Mouse (Mus musculus) neural tube, embryonic 12.5 days (tissue): Measurements from ENCODE around the gene Akr1a1. TPM values are rescaled to one million over a fixed set of nuclear protein-coding genes. Genes with fewer than 3 reads are reported as not detected.

Source experiments
- ATAC-seq: fragments of 200-750 bp; cut with Nextera tagmentation; 2 replicates; pipeline ENCODE4 v1.8.0; 2017; ENCODE audit warnings: low read depth, mild to moderate bottlenecking, moderate TSS enrichment, moderate library complexity; ENCODE audit not compliant: low FRiP score
- H3K27ac ChIP-seq: fragments of 300-500 bp; sonication (generic); 2 replicates; pipeline ENCODE4 v1.5.1; 2016
- H3K27me3 ChIP-seq: fragments of 300-500 bp; sonication (generic); replicated peaks from 2 replicates; pipeline ENCODE4 v1.6.1; 2016; ENCODE audit warnings: mild to moderate bottlenecking
- H3K36me3 ChIP-seq: fragments of 300-500 bp; sonication (generic); 2 replicates; pipeline ENCODE4 v1.6.1; 2016; ENCODE audit warnings: mild to moderate bottlenecking
- H3K4me1 ChIP-seq: fragments of 300-500 bp; sonication (generic); 2 replicates; pipeline ENCODE4 v1.6.1; 2016
- H3K4me2 ChIP-seq: fragments of 300-500 bp; sonication (generic); replicated peaks from 2 replicates; pipeline ENCODE4 v1.6.1; 2016; ENCODE audit warnings: mild to moderate bottlenecking
- H3K4me3 ChIP-seq: fragments of 300-500 bp; sonication (generic); 2 replicates; pipeline ENCODE4 v1.5.1; 2016
- H3K9ac ChIP-seq: fragments of 300-500 bp; sonication (generic); 2 replicates; pipeline ENCODE4 v1.6.1; 2016; ENCODE audit warnings: mild to moderate bottlenecking
- H3K9me3 ChIP-seq: fragments of 300-500 bp; sonication (generic); 2 replicates; pipeline ENCODE4 v1.6.1; 2016; ENCODE audit warnings: mild to moderate bottlenecking
- WGBS: fragments of 180-500 bp; shearing (Covaris S2); methylation state at CpG from one replicate; pipeline ENCODE4 v1.1.7; 2016; 5-methylcytosine and 5-hydroxymethylcytosine counted together
- polyA plus RNA-seq: library from polyadenylated mRNA; unstranded; fragments of >200 nt; fragmentation: Nextera tagmentation; extraction: Ambion mirVana; gene quantifications from 2 replicates; pipeline ENCODE4 v1.2.1, GENCODE M21; 2016

Gene Akr1a1
- polyA plus RNA-seq, 1 experiment from 2014 or later: 599 TPM

GRCm38 (mm10) chr4:116655100-116655499 is 3.6 kb upstream of the Akr1a1 start:
- ATAC-seq: no peak
- H3K9me3 ChIP-seq: no peaks in the 10 kb centered on the region
- WGBS: 73% methylated on average over 2 of the region's 2 CpGs
- peaks cover 4% of the 10 kb centered on the region for H3K4me1 ChIP-seq
- H3K4me3 ChIP-seq: no peak overlapping the region
- no peak overlapping the region for H3K9ac ChIP-seq
- H3K27ac ChIP-seq: no peak overlapping the region
- no peak overlapping the region for H3K4me2 ChIP-seq
- no peaks in the 10 kb centered on the region for H3K36me3 ChIP-seq
- H3K27me3 ChIP-seq: no peaks in the 10 kb centered on the region

- Histone ChIP-seq H3K27ac (no peak overlapping the region), H3K4me3 (no peak overlapping the region), H3K36me3 (peaks cover 8% of the 10 kb centered on the region; the same call in 1 of the 2 replicates), H3K27me3 (no peaks in the 10 kb centered on the region), H3K4me2 (no peak overlapping the region), H3K9ac (no peak overlapping the region), H3K4me1 (peaks cover 14% of the 10 kb centered on the region), H3K9me3 (no peaks in the 10 kb centered on the region)
- WGBS: 89% methylated on average over 6 of the region's 6 CpGs
- ATAC-seq: no peak
Measured at GRCm38 (mm10) chr4:116653228-116653627, 1.7 kb upstream of the Akr1a1 start.

- Histone ChIP-seq H3K27me3 (no peaks in the 10 kb centered on the region), H3K36me3 (peaks cover 12% of the 10 kb centered on the region; the same call in 1 of the 2 replicates), H3K4me1 (peaks cover 25% of the 10 kb centered on the region), H3K9ac (peak overlapping the region; percentile 87), H3K4me2 (peak overlapping the region; percentile 80), H3K27ac (no peak overlapping the region), H3K9me3 (no peaks in the 10 kb centered on the region), H3K4me3 (peak overlapping the region; percentile 85)
- peak; percentile 43 for ATAC-seq
- WGBS: 12% methylated on average over 6 of the region's 6 CpGs
Measured at GRCm38 (mm10) chr4:116651797-116652135, 286 bp upstream of the Akr1a1 start.

GRCm38 (mm10) chr4:116650365-116650764 is 1.1 kb downstream of the Akr1a1 start:
- Histone ChIP-seq H3K4me3 (peak overlapping the region; percentile 85), H3K4me1 (peaks cover 29% of the 10 kb centered on the region), H3K27ac (0 out of 2 replicates have a peak overlapping the region, but pooled peaks have one; percentile 55), H3K27me3 (no peaks in the 10 kb centered on the region), H3K9ac (peak overlapping the region; percentile 87), H3K9me3 (no peaks in the 10 kb centered on the region), H3K4me2 (peak overlapping the region; percentile 80), H3K36me3 (peaks cover 20% of the 10 kb centered on the region)
- no peak for ATAC-seq
- WGBS: 46% methylated on average over 5 of the region's 5 CpGs

- Histone ChIP-seq H3K27me3 (no peaks in the 10 kb centered on the region), H3K4me2 (peak overlapping the region; percentile 80), H3K9ac (no peak overlapping the region)
Measured at GRCm38 (mm10) chr4:116649411-116649810, 2.1 kb downstream of the Akr1a1 start.

GRCm38 (mm10) chr4:116645624-116646023 is 5.9 kb downstream of the Akr1a1 start:
- Histone ChIP-seq H3K36me3 (peaks cover 58% of the 10 kb centered on the region), H3K9ac (no peak overlapping the region), H3K9me3 (no peaks in the 10 kb centered on the region), H3K27me3 (no peaks in the 10 kb centered on the region), H3K4me1 (peaks cover 29% of the 10 kb centered on the region), H3K4me3 (no peak overlapping the region), H3K27ac (no peak overlapping the region), H3K4me2 (no peak overlapping the region)
- 92% methylated on average over 7 of the region's 7 CpGs for WGBS
- no peak for ATAC-seq

More at GRCm38 (mm10) chr4:116649411-116649810, 2.1 kb downstream of the Akr1a1 start:
- no peak for ATAC-seq
- WGBS: 93% methylated on average over 2 of the region's 2 CpGs
- H3K4me1 ChIP-seq: peaks cover 29% of the 10 kb centered on the region
- no peak overlapping the region for H3K27ac ChIP-seq
- H3K36me3 ChIP-seq: peaks cover 28% of the 10 kb centered on the region
- H3K4me3 ChIP-seq: no peak overlapping the region
- no peaks in the 10 kb centered on the region for H3K9me3 ChIP-seq

- H3K9ac ChIP-seq: no peak overlapping the region
- peaks cover 66% of the 10 kb centered on the region for H3K36me3 ChIP-seq
- 73% methylated on average over 6 of the region's 6 CpGs for WGBS
- H3K27me3 ChIP-seq: no peaks in the 10 kb centered on the region
- H3K4me3 ChIP-seq: no peak overlapping the region
- no peak overlapping the region for H3K27ac ChIP-seq
- no peak for ATAC-seq
- H3K4me2 ChIP-seq: no peak overlapping the region
- peaks cover 17% of the 10 kb centered on the region; the same call in 1 of the 2 replicates for H3K4me1 ChIP-seq
- no peaks in the 10 kb centered on the region for H3K9me3 ChIP-seq
Measured at GRCm38 (mm10) chr4:116644326-116644725, 7.2 kb downstream of the Akr1a1 start.

GRCm38 (mm10) chr4:116642071-116642470 is 9.4 kb downstream of the Akr1a1 start:
- H3K27me3 ChIP-seq: no peaks in the 10 kb centered on the region
- no peak for ATAC-seq
- 0 out of 2 replicates have a peak, but pooled peaks cover 5% of the 10 kb centered on the region for H3K4me1 ChIP-seq
- no peak overlapping the region for H3K9ac ChIP-seq
- H3K4me2 ChIP-seq: no peak overlapping the region
- no peak overlapping the region for H3K4me3 ChIP-seq
- no peak overlapping the region for H3K27ac ChIP-seq
- H3K36me3 ChIP-seq: peaks cover 76% of the 10 kb centered on the region
- H3K9me3 ChIP-seq: no peaks in the 10 kb centered on the region
- WGBS: 97% methylated on average over 1 of the region's 1 CpGs

GRCm38 (mm10) chr4:116638821-116639220 is 12.7 kb downstream of the Akr1a1 start:
- Histone ChIP-seq H3K4me2 (no peak overlapping the region), H3K27me3 (no peaks in the 10 kb centered on the region), H3K36me3 (peaks cover 89% of the 10 kb centered on the region), H3K9ac (no peak overlapping the region), H3K27ac (no peak overlapping the region), H3K4me1 (no peaks in the 10 kb centered on the region), H3K4me3 (no peak overlapping the region), H3K9me3 (no peaks in the 10 kb centered on the region)
- ATAC-seq: no peak
- 94% methylated on average over 6 of the region's 6 CpGs for WGBS

GRCm38 (mm10) chr4:116635197-116635596 is 16.3 kb downstream of the Akr1a1 start:
- peaks cover 54% of the 10 kb centered on the region for H3K36me3 ChIP-seq
- 97% methylated on average over 1 of the region's 1 CpGs for WGBS

GRCm38 (mm10) chr4:116627722-116628662 is 23.5 kb downstream of the Akr1a1 start, which contains the start of gene Nasp:
Gene Nasp, minus strand, starts transcription at chr4:116627941.
- Histone ChIP-seq H3K4me2 (peak within 1 kb of the TSS; percentile 72), H3K27ac (peak within 1 kb of the TSS; percentile 69), H3K9me3 (no peaks in the 10 kb centered on the region), H3K27me3 (no peaks in the 10 kb centered on the region), H3K9ac (peak within 1 kb of the TSS; percentile 76), H3K36me3 (peaks cover 3% of the 10 kb centered on the region; the same call in 1 of the 2 replicates), H3K4me1 (peaks cover 19% of the 10 kb centered on the region), H3K4me3 (peak within 1 kb of the TSS; percentile 92)
- peak; percentile 89 for ATAC-seq
- WGBS: 8% methylated on average over 23 of the region's 23 CpGs

More at GRCm38 (mm10) chr4:116635197-116635596, 16.3 kb downstream of the Akr1a1 start:
- Histone ChIP-seq H3K4me2 (no peak overlapping the region), H3K4me3 (no peak overlapping the region), H3K9me3 (no peaks in the 10 kb centered on the region), H3K4me1 (no peaks in the 10 kb centered on the region), H3K27ac (no peak overlapping the region), H3K27me3 (no peaks in the 10 kb centered on the region), H3K9ac (no peak overlapping the region)
- ATAC-seq: no peak

GRCm38 (mm10) chr4:116627359-116627716 is 24.1 kb downstream of the Akr1a1 start:
- H3K27me3 ChIP-seq: no peaks in the 10 kb centered on the region
- peak overlapping the region; percentile 69 for H3K27ac ChIP-seq
- under 1% methylated on average over 13 of the region's 13 CpGs for WGBS
- ATAC-seq: peak; percentile 96
- H3K36me3 ChIP-seq: peaks cover 3% of the 10 kb centered on the region; the same call in 1 of the 2 replicates
- H3K9me3 ChIP-seq: no peaks in the 10 kb centered on the region
- peak overlapping the region; percentile 92 for H3K4me3 ChIP-seq
- peak overlapping the region; percentile 72 for H3K4me2 ChIP-seq
- H3K4me1 ChIP-seq: peaks cover 19% of the 10 kb centered on the region
- peak overlapping the region; percentile 76 for H3K9ac ChIP-seq
